Mouse (Mus musculus) midbrain, embryonic 13.5 days (tissue): Measurements from ENCODE around the gene Kcnmb4. TPM values are rescaled to one million over a fixed set of nuclear protein-coding genes. Genes with fewer than 3 reads are reported as not detected.

Source experiments
- polyA plus RNA-seq: library from polyadenylated mRNA; unstranded; fragments of >200 nt; fragmentation: Nextera tagmentation; extraction: Ambion mirVana; gene quantifications from 2 replicates; pipeline ENCODE4 v1.2.1, GENCODE M21; 2015

Kcnmb4 gene
- polyA plus RNA-seq, 1 experiment from 2014 or later = 12.9 TPM

Other genes starting within 250 kb of the Kcnmb4 start
- gene Ptprb, start 198.4 kb downstream of the Kcnmb4 start, polyA plus RNA-seq = 2.7 and 2.8 TPM in 2 replicates
- 111 and 117 TPM in 2 replicates for gene Cnot2, start 107.6 kb upstream of the Kcnmb4 start, polyA plus RNA-seq